Mouse (Mus musculus) midbrain, embryonic 11.5 days (tissue): ENCODE data around the gene Nacc1. TPM values are rescaled to one million over a fixed set of nuclear protein-coding genes. Genes with fewer than 3 reads are reported as not detected.

ENCODE experiments used
- polyA plus RNA-seq: library from polyadenylated mRNA; unstranded; fragments of >200 nt; fragmentation: Nextera tagmentation; extraction: Ambion mirVana; gene quantifications from 2 replicates; pipeline ENCODE4 v1.2.1, GENCODE M21; 2014

Nacc1 gene
- polyA plus RNA-seq, 1 experiment from 2014 or later, result 21.4 TPM

Other genes with a start within 250 kb of the Nacc1 start
- gene Ier2, start 25.0 kb downstream of the Nacc1 start, polyA plus RNA-seq, result 49.9 and 52.9 TPM in 2 replicates
- gene Trmt1, start 1.6 kb downstream of the Nacc1 start, polyA plus RNA-seq, result 39.9 and 45.6 TPM in 2 replicates
- gene Lyl1, start 13.6 kb upstream of the Nacc1 start, polyA plus RNA-seq, result 5.1 and 6.5 TPM in 2 replicates
- gene G430095P16Rik, start 35.1 kb upstream of the Nacc1 start, polyA plus RNA-seq, result 1.6 and 1.9 TPM in 2 replicates
- 2.2 and 2.5 TPM in 2 replicates for gene Nfix, start 112.5 kb upstream of the Nacc1 start, polyA plus RNA-seq
- 3.9 and 4.6 TPM in 2 replicates for gene Dand5, start 135.0 kb upstream of the Nacc1 start, polyA plus RNA-seq
- gene Gadd45gip1, start 143.7 kb upstream of the Nacc1 start, polyA plus RNA-seq, result 37.3 and 37.8 TPM in 2 replicates
- gene Rad23a, start 152.8 kb upstream of the Nacc1 start, polyA plus RNA-seq, result 87.7 and 100 TPM in 2 replicates
- gene Calr, start 159.1 kb upstream of the Nacc1 start, polyA plus RNA-seq, result 708 and 747 TPM in 2 replicates
- 77.4 and 84.4 TPM in 2 replicates for gene Farsa, start 169.1 kb upstream of the Nacc1 start, polyA plus RNA-seq
- gene Syce2, start 184.2 kb upstream of the Nacc1 start, polyA plus RNA-seq, result 53.2 and 58.8 TPM in 2 replicates
- 24.6 and 31.8 TPM in 2 replicates for gene Gcdh, start 206.1 kb upstream of the Nacc1 start, polyA plus RNA-seq
- 13.7 and 14.4 TPM in 2 replicates for gene Klf1, start 214.1 kb upstream of the Nacc1 start, polyA plus RNA-seq
- 4.3 and 4.6 TPM in 2 replicates for gene Dnase2a, start 220.7 kb upstream of the Nacc1 start, polyA plus RNA-seq
- 8.8 and 10.2 TPM in 2 replicates for gene Mast1, start 249.5 kb upstream of the Nacc1 start, polyA plus RNA-seq